Mouse (Mus musculus) urinary bladder, postnatal 25 days (tissue): ENCODE measurements around the gene Cdc37.

Experiments used
- DNase-seq: peaks from one replicate; pipeline ENCODE4 v3.0.0; 2022; ENCODE audit warnings: low spot score

Cdc37 gene

DNA sequence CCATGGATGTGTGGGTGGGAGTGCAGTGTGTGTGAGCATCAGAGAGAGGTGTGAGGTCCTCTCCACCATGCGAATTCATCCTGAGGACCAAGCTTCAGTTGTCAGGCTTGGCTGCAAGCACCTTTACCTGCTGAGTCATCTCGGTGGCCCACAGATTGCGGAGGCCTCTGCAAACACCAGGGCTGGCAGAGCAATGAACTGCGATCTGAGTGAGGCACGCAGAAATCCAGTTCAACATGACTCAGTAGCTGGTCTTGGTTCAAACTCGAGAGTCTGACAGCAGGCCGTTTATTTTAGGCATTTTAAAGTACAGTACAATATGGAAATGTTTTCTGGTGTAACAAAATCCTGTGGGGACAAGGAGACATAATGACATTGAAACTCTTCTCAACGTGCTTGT, 52.0 kb downstream of the Cdc37 start:
- DNase-seq = no peak

DNA sequence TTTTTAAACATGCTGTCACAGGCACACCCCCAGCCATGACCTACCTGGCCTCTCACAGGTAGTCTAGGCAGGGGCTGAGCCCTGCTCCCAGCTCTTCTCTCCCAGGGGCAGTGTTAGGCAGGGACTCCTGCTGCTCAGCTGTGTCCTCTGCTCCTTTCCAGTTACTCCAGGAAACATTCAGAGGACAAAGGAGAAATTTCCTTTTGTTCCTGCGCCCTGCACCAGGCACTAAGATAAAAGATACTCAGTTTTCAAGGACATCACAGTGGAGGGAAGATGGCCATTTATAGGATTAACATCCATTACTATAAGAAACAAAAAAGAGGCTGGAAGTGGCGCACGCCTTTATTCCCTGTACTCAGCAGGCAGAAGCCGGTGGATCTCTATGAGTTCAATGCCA, 53.8 kb downstream of the Cdc37 start:
- no peak for DNase-seq

DNA sequence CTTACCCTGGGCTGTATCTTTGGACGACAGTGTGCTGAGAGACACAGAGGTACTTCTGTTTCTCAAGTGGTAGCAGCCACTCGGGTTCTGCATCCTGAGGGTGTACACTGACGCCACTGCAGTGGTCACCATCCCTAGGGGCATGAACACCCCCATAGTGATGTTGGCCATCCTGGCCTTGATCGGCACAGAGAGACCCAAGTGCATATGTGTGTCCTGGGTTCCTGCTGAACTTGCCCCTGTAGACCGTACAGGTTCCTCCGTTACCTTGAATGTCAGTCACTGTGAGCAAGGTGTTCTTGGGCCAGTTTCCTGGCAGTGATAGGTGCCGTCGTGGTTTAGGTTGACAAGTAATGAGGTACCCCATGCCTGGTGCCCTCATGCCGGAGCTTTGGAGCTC, 56.4 kb downstream of the Cdc37 start:
- no peak for DNase-seq

DNA sequence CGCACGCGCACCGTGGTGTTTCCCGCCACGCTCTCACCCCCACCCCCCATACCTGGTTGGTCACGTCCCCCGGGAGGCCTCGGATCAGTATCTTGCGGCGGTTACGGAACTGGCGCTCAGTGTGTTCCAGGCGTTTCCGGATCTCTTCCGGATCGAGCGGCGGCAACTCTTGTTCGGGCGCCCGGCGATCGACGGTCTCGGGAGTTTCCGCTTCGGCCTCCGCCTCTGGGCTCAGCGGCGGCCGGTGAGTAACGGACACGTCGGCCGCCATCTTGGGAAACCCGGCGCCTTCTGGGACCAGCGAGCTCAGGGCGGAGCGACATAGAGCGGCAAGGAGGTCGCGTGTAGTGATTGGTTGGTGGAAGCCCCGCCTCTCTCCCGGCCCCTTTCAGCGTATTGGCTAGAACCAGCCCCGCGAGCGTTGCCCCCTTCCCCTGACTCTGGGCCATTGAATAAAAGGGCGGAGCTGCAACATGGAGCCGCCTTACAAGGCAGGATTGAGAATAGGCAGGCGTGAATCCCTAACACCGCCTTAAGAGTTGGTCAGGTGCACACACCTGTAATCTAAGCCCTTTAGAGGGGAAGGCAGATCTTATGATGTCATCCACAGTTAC, 58.0 kb downstream of the Cdc37 start, which contains the start of the genes Gm38431 and Raver1:
Gene Gm38431, minus strand, starts transcription at position 291 of the 614 bp plus-strand sequence.
Gene Raver1, minus strand, starts transcription at position 302 of the 614 bp plus-strand sequence.
- DNase-seq = peak; percentile 92

DNA sequence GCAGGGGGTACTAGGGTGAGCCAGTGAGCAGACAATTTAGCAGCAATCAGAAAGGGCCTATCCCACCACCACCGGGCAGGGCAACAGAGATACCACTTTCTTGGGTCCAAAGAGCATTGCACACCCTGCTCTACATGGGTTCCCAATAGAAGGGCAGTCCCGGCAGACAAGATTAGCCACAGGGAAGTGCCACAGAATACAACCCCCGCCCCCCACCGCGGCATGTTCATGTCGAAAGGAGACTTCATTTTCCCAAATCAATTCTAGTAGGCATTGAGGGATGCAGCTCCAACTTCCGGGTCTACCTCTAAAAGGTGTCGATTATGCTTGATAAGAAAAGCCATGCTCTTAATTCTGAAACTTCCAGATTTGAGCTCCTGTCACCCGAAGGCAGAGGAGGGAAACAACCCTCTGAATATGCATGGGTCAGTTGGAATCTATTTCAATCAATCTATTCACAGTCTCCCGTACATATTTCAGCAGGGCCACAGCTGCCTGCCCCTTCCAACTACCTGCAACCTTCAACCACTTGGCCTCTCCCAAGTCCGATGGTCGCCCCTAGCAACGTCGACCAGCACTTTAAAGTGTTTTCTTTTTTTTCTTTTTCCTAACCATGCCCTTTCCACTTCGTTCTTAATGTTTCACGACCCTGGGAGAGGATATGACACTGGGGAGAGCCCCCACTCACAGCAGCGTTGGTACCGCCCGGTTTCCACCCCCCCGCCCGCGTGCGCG, 58.6 kb downstream of the Cdc37 start:
- DNase-seq = no peak

DNA sequence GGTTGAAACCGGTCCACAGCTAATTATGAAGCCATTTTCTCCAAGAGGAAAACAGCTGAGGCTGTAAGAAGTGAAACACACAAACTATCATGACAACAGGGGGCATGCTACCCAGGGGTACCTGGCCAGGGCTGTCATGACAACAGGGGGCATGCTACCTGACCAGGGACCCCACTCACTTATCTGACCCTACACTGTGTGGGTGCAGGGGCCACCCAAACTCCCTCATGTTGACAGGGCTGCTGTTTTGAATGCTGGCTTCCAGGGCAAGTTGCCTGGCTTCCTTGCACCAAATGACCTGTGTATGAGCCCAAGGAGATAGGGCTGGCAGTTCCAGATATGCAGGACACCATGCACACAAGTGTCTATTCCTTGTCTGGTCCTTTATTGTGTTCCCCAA, 59.2 kb downstream of the Cdc37 start:
- no peak for DNase-seq

DNA sequence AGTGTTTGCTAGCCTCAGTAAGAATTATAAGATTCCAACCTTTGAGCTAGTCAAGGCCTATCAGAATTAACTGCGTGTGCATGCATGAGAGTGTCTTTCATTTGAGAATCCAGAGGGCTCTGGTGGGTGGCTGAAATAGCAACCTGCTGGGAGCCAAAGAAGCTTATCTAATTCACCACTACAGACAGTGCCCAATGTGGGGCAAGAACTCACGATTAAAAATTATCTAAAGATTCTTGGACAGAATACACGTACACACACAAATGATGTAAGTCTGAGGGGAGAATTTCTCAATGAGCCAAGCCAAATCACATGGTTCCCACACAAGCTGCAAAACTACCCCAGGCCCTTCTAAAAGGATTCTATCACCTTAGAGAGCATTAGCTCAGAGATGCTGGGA, 66.5 kb downstream of the Cdc37 start:
- no peak for DNase-seq
